Mouse (Mus musculus) embryonic facial prominence, embryonic 11.5 days (tissue): ENCODE data around the gene Tpst2. TPM values are rescaled to one million over a fixed set of nuclear protein-coding genes. Genes with fewer than 3 reads are reported as not detected.

ENCODE experiments used
- ATAC-seq: fragments of 200-750 bp; cut with Nextera tagmentation; replicated peaks from 2 replicates; pipeline ENCODE4 v1.8.0; 2017; ENCODE audit warnings: low read depth; ENCODE audit not compliant: insufficient number of reproducible peaks, low FRiP score, low TSS enrichment
- DNase-seq: peaks from one replicate; pipeline ENCODE4 v3.0.0-alpha.2; 2015; ENCODE audit warnings: low spot score
- H3K27ac ChIP-seq: fragments of 300-500 bp; sonication (generic); replicated peaks from 2 replicates; pipeline ENCODE4 v1.5.1; 2014; ENCODE audit warnings: mild to moderate bottlenecking, low read depth, low read length, control low read depth
- H3K27me3 ChIP-seq: fragments of 300-500 bp; sonication (generic); 2 replicates; pipeline ENCODE4 v1.6.1; 2014; ENCODE audit warnings: mild to moderate bottlenecking, low read length, moderate library complexity, mixed read lengths; ENCODE audit not compliant: control insufficient read depth, insufficient read depth
- H3K36me3 ChIP-seq: fragments of 300-500 bp; sonication (generic); replicated peaks from 2 replicates; pipeline ENCODE4 v1.6.1; 2014; ENCODE audit warnings: low read depth, mild to moderate bottlenecking, low read length, moderate library complexity, mixed read lengths; ENCODE audit not compliant: control insufficient read depth, insufficient read depth
- H3K4me1 ChIP-seq: fragments of 300-500 bp; sonication (generic); 2 replicates; pipeline ENCODE4 v1.6.1; 2014; ENCODE audit warnings: low read length, mixed read lengths; ENCODE audit not compliant: control insufficient read depth, insufficient read depth
- H3K4me2 ChIP-seq: fragments of 300-500 bp; sonication (generic); 2 replicates; pipeline ENCODE4 v1.6.1; 2014; ENCODE audit warnings: low read depth, mild to moderate bottlenecking, control low read depth, low read length, moderate library complexity
- H3K4me3 ChIP-seq: fragments of 300-500 bp; sonication (generic); 2 replicates; pipeline ENCODE4 v1.5.1; 2014; ENCODE audit warnings: low read depth, low read length, control low read depth
- H3K9ac ChIP-seq: fragments of 300-500 bp; sonication (generic); replicated peaks from 2 replicates; pipeline ENCODE4 v1.6.1; 2014; ENCODE audit warnings: mild to moderate bottlenecking, control low read depth, low read length
- H3K9me3 ChIP-seq: fragments of 300-500 bp; sonication (generic); replicated peaks from 2 replicates; pipeline ENCODE4 v1.6.1; 2016; ENCODE audit warnings: mild to moderate bottlenecking, low read length, inconsistent platforms, mixed read lengths; ENCODE audit not compliant: control insufficient read depth
- WGBS: fragments of 180-500 bp; shearing (Covaris S2); extraction: QIAGEN DNeasy Blood & Tissue Kit; methylation state at CpG from one replicate; pipeline ENCODE4 v1.1.7; 2014; 5-methylcytosine and 5-hydroxymethylcytosine counted together
- polyA plus RNA-seq: library from polyadenylated mRNA; unstranded; fragments of >200 nt; fragmentation: Nextera tagmentation; extraction: Ambion mirVana; gene quantifications from 2 replicates; pipeline ENCODE4 v1.2.1, GENCODE M21; 2014

The Tpst2 gene
- polyA plus RNA-seq, 1 experiment from 2014 or later, result 29.0 TPM

GRCm38 (mm10) chr5:112244275-112244562 lies 32.3 kb upstream of the Tpst2 start:
- DNase-seq (no peak), ATAC-seq (no peak)
- H3K4me1 ChIP-seq, result no peaks in the 10 kb centered on the region
- H3K4me2 ChIP-seq, result no peak overlapping the region
- H3K4me3 ChIP-seq, result no peak overlapping the region
- H3K36me3 ChIP-seq, result no peaks in the 10 kb centered on the region
- H3K9ac ChIP-seq, result no peak overlapping the region
- H3K27me3 ChIP-seq, result no peaks in the 10 kb centered on the region
- WGBS, result 76% methylated on average over 1 of the region's 1 CpGs
- H3K9me3 ChIP-seq, result no peaks in the 10 kb centered on the region
- no peak overlapping the region for H3K27ac ChIP-seq

GRCm38 (mm10) chr5:112244890-112245615 lies 31.4 kb upstream of the Tpst2 start:
- no peak overlapping the region for H3K4me3 ChIP-seq
- no peak overlapping the region for H3K4me2 ChIP-seq
- no peaks in the 10 kb centered on the region for H3K9me3 ChIP-seq
- no peaks in the 10 kb centered on the region for H3K36me3 ChIP-seq
- no peak overlapping the region for H3K9ac ChIP-seq
- no peak for ATAC-seq
- DNase-seq, result no peak
- WGBS, result 55% methylated on average over 8 of the region's 8 CpGs
- H3K4me1 ChIP-seq, result no peaks in the 10 kb centered on the region
- no peak overlapping the region for H3K27ac ChIP-seq
- no peaks in the 10 kb centered on the region for H3K27me3 ChIP-seq

- Histone ChIP-seq H3K27me3 (no peaks in the 10 kb centered on the region), H3K4me3 (no peak overlapping the region), H3K9me3 (no peaks in the 10 kb centered on the region), H3K9ac (no peak overlapping the region), H3K4me2 (no peak overlapping the region), H3K4me1 (no peaks in the 10 kb centered on the region), H3K27ac (no peak overlapping the region), H3K36me3 (no peaks in the 10 kb centered on the region)
- no peak for ATAC-seq
- WGBS, result 52% methylated on average over 7 of the region's 8 CpGs
- no peak for DNase-seq
Observed at GRCm38 (mm10) chr5:112247399-112247798, 29.1 kb upstream of the Tpst2 start.

GRCm38 (mm10) chr5:112249106-112249505 lies 27.4 kb upstream of the Tpst2 start:
- no peaks in the 10 kb centered on the region for H3K36me3 ChIP-seq
- H3K4me2 ChIP-seq, result no peak overlapping the region
- H3K9me3 ChIP-seq, result no peaks in the 10 kb centered on the region
- no peaks in the 10 kb centered on the region for H3K27me3 ChIP-seq
- H3K27ac ChIP-seq, result no peak overlapping the region
- 82% methylated on average over 11 of the region's 11 CpGs for WGBS
- H3K4me1 ChIP-seq, result no peaks in the 10 kb centered on the region
- no peak overlapping the region for H3K4me3 ChIP-seq
- no peak for ATAC-seq
- H3K9ac ChIP-seq, result no peak overlapping the region
- DNase-seq, result no peak

- Histone ChIP-seq H3K9me3 (no peaks in the 10 kb centered on the region), H3K4me2 (no peak within 1 kb of the TSS), H3K27ac (no peak within 1 kb of the TSS), H3K4me3 (no peak within 1 kb of the TSS), H3K36me3 (no peaks in the 10 kb centered on the region), H3K27me3 (no peaks in the 10 kb centered on the region), H3K9ac (no peak within 1 kb of the TSS), H3K4me1 (no peaks in the 10 kb centered on the region)
- WGBS, result 65% methylated on average over 2 of the region's 2 CpGs
- DNase-seq (no peak), ATAC-seq (no peak)
Observed at GRCm38 (mm10) chr5:112252400-112252799, 24.1 kb upstream of the Tpst2 start, which contains the start of gene Cryba4. TSS of gene Cryba4 (minus strand) at chr5:112252518.

DNA sequence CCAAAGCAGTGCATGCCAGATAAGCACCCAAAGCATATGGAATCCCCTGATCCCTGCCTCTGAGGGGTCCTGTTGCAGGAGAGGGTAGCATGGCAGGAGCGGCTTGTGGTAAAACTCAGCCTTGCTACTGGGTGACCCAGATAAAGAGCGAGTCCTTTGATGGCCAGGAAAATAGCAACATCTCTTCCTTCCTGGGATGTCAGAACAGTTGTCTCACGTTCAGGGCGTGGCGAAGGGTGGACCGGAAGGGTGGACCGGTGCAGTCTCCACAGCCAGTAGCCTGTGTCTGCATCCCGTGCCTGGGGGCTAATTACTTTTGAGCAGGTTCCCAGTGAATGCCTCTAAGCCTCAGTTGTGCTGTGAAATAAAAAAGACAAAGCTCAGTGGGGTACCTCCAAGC lies 23.3 kb upstream of the Tpst2 start:
- Histone ChIP-seq H3K4me3 (no peak overlapping the region), H3K27ac (no peak overlapping the region), H3K9me3 (no peaks in the 10 kb centered on the region), H3K9ac (no peak overlapping the region), H3K27me3 (no peaks in the 10 kb centered on the region), H3K4me1 (no peaks in the 10 kb centered on the region), H3K36me3 (no peaks in the 10 kb centered on the region), H3K4me2 (no peak overlapping the region)
- ATAC-seq, result no peak
- no peak for DNase-seq
- WGBS, result 17% methylated on average over 8 of the region's 8 CpGs

DNA sequence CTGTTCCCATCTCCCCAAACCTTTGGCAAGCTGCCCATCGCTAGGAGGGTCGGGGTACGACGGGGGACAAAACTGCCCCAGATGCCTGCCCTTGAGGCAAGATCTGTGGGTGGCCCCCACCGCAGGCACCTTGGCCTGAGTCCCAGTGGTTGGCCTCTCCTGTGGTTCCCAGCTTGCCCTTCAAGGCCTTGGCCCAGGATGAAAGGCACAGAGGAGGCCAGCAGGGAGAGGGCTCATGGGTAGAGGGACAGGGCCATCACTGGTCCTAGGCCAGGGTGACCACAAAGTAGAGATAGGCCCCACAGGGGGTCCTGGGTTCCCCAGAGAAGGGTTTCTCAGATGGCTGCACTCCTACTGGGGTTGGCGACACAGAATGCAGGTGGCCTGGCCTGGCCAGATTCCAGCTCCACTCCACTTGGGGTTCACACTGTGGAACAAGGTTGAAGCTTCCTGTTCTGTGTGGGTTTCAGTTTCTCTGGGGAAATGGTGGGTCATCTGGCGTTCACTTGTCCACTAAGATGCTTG lies 22.1 kb upstream of the Tpst2 start:
- no peak overlapping the region for H3K27ac ChIP-seq
- no peaks in the 10 kb centered on the region for H3K4me1 ChIP-seq
- no peak overlapping the region for H3K4me3 ChIP-seq
- H3K9ac ChIP-seq, result no peak overlapping the region
- no peak for ATAC-seq
- no peak overlapping the region for H3K4me2 ChIP-seq
- 75% methylated on average over 7 of the region's 7 CpGs for WGBS
- H3K27me3 ChIP-seq, result no peaks in the 10 kb centered on the region
- H3K36me3 ChIP-seq, result no peaks in the 10 kb centered on the region
- no peaks in the 10 kb centered on the region for H3K9me3 ChIP-seq
- DNase-seq, result no peak

DNA sequence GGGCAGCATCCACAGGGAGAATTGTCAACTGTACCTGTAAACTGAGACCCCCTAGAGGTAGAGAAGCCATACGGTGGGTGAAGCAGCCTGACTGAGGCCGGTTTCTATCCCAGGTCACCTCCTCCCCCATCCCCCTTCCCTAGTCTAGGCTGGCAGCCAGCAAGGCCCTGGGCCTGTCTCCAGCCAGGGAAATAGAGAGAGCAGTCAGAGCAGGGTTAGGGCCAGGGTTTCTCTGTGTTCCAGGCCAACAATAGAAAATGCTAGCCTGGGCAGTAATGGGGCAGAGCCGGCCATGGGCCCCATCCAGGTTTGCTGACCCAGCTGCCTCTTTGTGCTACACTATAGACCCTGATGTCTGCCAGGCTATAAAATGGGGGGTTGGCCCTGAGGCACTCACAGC lies 21.1 kb upstream of the Tpst2 start, which contains the start of gene Crybb1:
Crybb1 (plus strand) TSS at position 390 of the 400 bp plus-strand sequence.
- DNase-seq (no peak), ATAC-seq (no peak)
- Histone ChIP-seq H3K36me3 (no peaks in the 10 kb centered on the region), H3K9ac (no peak within 1 kb of the TSS), H3K4me2 (no peak within 1 kb of the TSS), H3K27ac (no peak within 1 kb of the TSS), H3K9me3 (no peaks in the 10 kb centered on the region), H3K4me3 (no peak within 1 kb of the TSS), H3K4me1 (no peaks in the 10 kb centered on the region), H3K27me3 (no peaks in the 10 kb centered on the region)
- 44% methylated on average over 3 of the region's 3 CpGs for WGBS
